Mouse (Mus musculus): Measurements from ENCODE around the gene Mblac2.

Mblac2 gene

DNA sequence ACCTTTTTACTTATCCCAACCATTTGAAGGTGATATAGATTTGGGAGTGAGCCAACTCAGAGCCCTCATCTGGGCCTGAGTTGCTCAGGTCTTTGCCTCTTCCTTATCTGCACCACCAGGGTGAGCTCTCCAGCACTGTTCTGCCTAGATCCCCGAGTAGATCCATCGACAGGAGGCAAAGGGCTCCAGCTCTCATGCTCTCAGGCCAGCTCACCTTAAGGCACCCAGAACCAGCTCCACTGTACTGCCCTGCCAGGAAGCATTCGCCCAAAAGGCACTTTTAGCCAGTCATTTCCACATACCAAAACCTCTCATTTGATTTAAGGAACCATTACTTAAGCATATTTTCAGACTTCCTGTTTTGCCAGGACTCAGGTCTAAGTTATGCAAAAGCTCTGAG is 29.8 kb downstream of the Mblac2 start:
- no peak for DNase-seq

DNA sequence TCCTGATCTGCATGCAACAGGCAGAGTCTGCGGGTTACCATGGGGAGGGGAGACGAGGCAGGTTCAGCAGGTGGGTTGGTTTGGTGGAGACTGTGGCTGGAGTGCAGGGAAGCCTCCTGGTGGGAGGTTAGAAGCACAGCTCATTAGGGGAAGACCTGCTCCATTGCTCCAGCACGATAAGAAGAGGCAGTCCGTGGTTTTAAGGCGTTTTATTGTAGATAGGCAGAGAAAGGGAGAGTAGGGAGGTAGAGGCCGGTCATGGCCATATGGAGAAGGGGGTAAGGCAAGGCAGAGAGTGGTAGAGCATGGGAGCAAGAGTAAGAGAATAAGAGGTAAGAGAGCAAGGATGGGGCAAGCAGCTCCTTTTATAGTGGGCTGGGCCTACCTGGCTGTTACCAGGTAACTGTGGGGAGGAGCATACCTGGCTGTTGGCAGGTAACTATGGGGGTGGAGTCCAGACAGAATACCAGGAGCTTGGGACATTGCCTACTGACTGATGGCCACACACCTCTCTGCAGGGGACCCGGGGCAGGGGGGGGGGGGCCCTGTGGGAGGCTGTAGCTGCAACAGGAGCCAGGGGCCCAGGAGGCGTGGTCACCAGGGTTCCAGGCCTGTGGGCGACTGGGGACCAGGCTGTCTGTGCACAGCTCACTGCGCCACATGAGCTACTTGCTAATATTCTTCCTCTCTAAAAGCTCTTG is 32.4 kb downstream of the Mblac2 start:
- no peak for DNase-seq

DNA sequence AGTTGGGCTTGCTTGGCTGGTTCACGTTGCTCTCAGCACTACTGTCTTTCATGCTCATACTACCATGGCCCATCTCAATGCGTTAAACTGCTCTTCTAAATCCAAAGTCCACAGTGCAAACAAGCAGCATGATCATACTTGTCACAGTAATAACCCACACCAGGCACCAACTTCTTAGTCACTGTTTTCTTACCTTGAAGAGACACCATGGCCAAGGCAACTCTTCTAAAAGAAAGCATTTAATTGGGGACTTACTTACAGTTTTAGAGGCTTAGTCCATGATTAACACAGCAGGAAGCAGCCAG is 32.9 kb downstream of the Mblac2 start:
- DNase-seq = no peak

DNA sequence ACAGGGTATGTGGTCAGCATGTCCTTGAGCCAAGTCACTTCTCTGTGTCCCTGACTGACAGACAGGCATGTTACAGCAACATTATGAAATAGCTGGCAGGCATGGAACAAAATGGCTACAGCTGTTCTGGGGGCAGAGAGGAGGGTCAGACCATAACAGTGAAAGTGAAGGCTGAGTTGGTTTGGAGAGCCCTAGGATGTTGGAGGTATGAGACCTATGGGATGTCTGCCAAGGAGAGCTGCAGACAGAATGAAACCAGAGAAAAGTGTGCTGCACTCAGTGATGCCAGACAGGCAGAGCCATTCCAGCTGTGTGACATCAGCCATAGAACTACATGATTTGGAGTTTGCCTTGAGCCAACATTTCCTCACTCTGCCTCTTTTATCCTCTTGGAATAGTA is 43.7 kb downstream of the Mblac2 start:
- peak; percentile 7 for DNase-seq

DNA sequence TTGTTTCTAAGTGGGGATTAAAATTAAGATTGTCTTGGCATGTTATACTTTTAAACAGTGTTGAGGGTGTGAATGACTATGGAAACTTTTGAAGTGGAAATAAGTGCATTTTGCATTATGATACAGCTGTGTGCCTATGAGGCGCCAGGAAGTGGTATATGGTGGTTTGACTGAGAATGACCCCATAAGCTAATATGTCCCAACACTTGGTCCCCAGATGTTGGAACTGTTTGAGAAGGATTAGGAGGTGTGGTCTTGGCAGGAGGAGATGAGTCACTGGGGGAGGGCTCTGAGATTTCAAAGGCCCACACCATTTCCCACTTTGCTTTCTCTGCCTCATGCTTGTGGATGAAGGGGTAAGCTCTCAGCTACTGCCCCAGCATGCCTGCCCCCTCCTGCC is 44.2 kb downstream of the Mblac2 start:
- DNase-seq = no peak

DNA sequence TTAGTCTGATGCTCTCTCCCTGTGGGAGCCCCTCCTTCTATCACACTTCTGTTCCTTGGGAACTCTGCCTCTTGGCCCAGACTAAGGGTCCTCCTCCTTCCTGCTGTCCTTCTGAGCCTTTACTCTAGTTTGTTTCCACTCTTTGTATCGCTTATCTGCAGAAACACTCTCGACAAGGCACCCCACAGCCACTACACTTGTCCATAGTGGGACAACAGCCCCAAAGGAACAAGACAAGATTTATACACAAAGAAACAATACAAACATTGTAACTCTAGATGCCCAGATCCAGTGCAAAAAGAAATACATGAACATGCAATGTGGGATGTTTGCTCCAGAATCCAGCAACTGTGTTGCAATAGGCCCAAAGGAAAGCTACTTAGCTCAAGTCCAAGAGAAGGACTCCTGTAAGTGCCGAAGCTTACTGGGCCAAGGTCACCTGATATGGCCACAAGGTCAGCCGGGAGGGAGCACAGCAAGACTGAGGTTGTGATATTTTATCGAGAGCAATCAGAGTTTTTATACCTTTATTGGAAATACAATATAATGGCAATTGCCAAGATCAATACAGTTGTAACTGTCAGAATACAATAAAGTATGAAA is 46.0 kb downstream of the Mblac2 start:
- DNase-seq = peak; percentile 6

DNA sequence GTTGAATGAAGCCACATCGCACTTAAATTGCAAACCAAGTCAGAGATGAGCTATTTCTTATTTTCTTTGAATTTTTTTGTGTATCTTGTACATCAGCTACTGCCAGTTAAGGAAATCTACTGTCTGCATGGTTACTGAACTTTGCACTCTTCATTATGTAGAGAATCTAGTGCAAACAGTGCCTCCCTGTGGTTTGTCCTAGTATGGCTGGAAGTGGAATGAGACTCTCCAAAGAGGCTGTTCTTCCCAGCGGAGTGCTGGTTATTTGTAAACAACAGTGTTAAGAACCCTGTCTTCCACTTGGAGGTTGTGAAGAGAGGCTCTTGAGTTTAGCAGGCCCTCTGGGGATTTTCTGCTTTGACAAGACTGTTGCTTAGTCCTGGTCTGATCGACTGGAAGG is 49.2 kb downstream of the Mblac2 start:
- peak; percentile 58 for DNase-seq

DNA sequence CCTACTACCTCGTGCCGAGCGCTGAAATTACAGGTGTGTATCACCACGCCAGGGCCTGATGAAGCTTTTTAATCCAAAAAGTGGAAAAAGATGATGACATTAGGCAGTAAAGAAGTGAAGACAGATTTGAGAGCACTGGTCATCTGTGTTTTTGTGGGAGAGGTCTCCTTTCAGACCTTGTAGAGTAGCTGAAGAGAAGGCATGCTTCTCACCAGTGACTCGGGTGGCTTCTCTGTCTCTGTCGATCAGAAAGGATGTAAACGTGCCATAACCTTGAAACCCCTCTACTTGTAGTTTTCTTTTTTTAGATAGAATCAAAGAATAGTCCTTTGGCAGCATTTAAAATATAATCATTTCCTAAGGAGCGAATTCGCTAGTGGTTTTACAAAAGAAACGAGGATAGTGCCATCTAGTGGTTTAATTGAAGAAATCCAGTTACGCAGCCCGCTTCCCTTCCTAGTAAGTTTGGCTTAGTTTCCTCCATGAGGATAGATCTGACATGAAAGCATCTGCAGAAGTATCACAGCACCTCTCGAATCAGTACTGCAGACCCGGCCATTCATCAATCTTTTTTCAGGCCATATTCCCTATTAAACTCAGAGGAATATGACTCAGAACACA is 50.5 kb downstream of the Mblac2 start:
- DNase-seq = peak; percentile 41

DNA sequence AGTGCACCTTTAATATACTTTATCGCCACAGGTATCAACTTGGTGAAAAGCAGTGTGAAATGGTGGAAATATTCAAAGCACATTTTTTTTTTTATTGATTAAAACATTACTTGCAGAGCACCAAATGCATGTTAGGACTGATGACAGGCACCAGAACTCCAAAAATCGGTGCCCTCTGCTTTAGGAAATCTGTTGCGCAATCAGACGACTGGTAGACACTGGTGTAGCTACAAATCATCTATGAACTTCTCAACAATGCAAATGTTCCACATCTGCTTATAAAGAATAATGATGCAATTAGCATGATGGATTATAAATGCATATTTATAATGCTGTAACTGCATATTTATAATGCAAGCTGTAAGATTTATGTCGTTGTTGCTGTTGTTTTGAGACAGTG is 53.0 kb downstream of the Mblac2 start:
- DNase-seq = no peak

DNA sequence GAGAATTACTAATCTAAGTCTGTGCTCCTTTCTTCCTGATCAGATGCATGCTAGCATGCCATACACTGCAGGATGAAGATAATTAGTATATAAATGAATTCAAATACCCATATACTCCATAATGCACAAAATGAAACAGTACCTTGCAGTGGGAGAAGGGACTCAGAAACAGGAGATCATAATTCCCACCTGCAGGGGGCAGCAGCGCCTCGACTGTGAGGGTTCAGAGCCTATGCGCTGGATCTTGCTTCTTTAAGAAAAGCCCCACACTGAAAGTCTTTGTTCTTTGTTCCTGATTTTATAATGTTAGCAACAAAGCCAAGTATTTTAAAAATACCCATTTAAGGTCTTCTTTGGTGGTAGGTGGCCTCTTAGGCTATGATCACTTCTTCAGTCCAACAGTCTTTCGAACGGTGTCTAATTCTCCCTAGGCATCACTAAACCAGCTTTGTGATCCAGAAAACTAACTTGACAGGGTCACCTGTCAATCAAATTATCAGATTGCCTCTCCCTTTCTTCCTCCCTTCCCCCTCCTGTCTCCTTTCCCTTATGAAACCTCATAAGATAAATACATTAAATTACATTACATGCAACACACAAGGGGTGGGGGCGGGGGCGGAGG is 56.0 kb downstream of the Mblac2 start:
- DNase-seq = peak; percentile 64

DNA sequence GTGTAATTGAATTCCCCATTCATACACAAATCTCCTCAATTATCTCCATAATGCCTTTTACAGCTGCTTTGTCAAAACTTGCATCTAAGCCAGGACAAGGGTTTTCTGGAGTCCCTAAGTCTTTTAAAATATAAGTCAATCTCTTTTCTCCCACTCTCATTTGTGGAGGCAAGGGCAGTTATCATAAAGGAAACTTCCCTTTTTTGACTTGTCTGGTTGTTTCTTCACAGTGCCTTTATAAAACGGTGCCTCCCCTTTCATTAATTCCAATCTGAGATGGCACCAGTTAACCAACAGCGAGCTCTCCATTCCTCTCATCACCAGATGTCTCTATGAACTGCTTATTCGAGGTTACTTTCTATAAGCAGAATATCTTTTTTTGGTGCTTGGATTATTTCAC is 65.1 kb downstream of the Mblac2 start:
- DNase-seq = no peak

DNA sequence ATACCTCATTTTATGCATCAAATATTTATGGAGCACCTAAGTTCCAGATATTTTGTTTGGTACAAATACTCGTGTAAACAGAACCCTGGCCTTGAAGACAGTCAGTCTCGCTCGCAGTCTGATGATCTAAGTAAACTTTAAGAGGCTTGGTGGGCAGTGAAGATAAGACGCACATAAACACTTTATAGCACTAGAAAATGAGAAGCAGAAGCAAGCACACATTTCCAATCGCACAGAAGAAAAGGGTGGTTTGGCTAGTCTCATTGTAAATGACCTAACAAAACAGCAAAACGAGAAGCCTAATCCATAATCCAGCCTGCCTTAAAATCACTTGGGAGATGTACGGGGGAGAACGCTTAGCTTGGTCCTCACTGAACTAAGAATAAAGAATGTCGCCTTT is 71.3 kb downstream of the Mblac2 start:
- DNase-seq = no peak

DNA sequence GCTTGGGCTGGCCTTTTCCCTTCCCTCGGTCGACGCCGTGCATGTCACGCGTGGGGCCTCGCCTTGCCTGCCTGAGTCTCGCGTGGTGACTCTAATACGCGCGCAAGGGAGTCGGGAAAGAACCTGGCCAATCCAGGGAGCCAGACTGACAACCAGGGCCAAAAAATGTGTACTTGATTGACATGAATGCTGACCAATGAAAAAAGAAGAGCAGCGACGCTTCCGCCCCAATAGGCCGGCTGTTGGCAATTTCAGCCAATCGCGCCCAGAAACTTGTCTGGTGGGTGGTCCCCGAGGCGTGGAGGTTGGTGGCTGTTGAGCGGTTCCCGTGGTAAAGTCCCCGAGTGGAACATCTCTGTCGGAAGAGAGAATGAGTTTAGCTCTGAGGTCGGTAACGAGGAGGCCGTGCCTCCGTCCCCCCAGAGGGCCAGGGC is 71.8 kb downstream of the Mblac2 start, which contains the start of gene Cetn3:
TSS of gene Cetn3 (plus strand) at position 107 of the 434 bp plus-strand sequence.
- peak; percentile 95 for DNase-seq

DNA sequence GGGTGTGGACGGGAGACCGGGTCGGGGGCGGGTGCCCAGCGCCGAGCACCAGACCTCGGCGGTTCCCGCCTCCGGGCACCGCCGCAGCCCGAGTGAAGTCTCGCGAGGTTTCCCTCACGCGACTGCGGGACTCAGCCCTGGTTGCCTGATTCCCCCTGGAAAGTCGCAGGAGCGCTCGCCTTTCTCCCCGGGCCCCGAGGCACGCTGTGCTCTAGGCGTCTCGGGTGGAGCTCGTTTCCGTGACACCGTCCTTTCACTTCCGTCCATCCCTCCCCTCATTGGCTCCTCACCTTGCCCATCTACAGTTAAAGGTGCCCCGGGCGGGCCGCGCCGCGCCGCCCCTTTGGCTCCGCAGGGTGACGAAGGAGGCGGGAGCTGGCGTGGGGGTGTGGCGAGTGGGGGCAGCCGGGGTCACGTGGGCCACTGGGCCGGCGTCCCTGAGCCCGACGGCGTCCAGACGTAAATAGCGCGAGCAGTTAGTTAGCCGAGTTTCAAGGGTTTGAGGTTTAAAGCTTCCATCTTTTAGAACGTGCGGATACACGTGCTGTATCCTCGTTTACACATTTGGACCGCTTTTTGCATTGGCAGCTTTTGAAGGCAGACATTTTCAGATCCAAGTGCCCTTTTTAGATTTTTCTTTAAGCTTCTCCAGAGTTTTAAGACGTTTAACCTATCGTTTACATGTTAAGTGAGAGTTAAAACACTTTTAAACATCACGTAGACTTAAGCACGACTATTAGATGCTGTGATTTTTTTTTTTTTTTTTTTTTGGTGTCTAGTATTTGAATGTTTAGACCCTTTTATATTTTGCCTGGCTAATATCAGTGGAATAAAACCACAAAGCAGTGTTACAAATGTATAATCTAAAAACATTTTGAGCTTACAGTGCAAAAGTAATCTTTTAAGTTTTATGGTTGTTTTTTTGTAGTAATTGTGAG is 72.5 kb downstream of the Mblac2 start:
- peak; percentile 98 for DNase-seq

DNA sequence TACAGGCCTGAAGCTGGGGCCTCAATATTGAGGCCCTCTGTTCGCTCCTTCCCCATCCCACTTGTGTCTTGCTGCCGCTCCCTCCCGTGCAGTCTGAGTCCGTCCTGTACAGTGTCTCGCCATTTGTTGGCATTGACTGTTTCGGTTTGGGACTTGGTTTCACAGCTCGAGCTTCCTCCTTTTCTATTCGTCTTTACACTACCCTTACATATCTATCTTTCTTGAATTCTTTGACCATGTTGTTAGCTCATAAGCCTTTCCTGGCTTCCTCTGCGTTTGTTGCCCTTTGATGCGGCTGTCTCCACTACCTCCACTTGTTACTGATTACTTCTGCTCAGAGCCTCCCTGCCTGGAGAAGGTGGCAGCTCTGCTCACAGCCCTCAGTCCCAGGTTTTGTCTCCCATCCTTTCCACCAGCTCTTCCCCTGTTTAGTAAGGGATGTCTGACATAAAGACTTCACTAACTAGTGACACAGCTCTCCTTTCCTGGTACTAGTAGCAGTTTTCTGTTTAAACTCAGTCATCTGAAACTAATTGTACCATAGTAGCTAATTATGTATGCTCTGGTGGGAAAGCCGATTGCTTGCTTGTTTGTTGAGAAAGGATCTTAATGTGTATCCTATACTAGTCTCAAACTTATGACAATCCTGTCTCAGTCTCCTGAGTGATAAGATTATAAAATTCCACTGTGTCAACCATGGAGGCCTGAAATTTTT is 74.8 kb downstream of the Mblac2 start:
- no peak for DNase-seq

DNA sequence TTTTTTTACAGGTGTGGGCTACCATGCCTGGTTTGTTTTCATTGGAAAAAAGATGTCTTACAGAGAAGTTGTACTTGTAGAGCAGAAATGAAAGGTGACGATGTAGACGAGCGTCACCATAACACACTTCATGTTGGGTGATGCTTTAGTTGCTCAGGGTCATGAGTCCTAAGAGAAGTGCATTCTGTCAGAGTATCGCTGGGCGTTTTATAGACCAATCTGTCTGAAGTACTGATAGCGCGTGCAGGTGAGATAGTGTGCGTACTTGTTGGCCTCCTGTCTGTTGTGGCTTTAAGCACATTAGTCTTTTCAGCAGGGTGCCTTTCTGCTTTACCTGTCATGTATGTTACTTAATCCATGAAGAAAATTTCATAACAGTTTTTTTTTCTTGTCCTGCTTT is 79.0 kb downstream of the Mblac2 start:
- no peak for DNase-seq

DNA sequence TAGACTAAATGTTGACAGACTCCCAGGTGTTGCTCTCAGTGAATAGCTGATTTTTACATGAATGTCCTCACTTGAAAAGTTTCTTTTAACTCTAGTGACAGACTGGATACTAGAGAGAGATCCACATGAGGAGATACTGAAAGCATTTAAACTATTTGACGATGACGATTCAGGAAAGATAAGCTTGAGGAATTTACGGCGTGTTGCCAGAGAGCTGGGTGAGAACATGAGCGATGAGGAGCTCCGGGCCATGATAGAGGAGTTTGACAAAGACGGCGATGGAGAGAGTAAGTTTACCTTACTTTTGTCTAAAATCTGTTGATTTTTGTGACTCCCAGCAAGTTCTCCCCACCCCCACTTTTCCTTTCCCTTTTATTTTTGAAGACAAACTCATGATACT is 80.7 kb downstream of the Mblac2 start:
- DNase-seq = no peak

DNA sequence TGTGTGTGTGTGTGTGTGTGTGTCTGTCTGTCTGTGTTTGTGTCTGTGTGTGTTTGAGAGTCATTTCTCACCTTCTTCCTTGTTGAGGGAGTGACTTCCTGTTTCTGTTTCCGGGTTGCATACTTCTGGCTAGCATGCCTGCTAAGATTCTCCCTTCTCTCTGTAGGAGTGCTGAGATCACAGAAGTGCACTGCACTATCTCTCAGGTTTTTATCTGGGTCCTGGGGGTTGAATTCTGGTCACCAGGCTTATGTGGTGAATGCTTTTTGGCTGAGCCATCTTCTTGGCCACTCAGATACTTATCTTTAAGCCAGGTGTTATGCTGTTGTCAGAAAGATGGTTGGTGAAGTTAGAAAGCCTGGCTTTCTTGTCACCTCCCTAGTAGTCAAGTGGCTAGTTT is 82.7 kb downstream of the Mblac2 start:
- no peak for DNase-seq

DNA sequence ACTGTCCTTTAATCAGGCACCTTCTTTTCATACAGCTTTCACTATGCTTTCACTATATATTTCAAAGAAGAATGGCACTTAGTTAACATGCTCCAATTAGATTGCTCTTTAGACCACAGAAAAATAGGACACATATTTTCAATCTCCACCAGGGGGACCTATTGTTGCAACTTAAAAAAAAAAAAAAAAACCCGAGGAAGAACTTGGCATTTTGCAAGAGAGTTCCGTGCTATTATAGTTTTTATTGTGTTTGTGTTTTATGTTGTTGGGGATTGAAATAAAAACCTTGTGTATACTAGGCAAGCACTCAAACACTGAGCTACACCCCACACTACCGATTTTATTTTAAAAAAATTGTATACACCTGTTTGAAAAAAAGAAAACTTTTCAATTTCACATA is 90.0 kb downstream of the Mblac2 start:
- DNase-seq = no peak
